Mouse (Mus musculus): Measurements from ENCODE around the gene Defb42.
A peak's percentile ranks its signal among the peaks of the same experiment; 100 is the strongest.

The Defb42 gene

DNA sequence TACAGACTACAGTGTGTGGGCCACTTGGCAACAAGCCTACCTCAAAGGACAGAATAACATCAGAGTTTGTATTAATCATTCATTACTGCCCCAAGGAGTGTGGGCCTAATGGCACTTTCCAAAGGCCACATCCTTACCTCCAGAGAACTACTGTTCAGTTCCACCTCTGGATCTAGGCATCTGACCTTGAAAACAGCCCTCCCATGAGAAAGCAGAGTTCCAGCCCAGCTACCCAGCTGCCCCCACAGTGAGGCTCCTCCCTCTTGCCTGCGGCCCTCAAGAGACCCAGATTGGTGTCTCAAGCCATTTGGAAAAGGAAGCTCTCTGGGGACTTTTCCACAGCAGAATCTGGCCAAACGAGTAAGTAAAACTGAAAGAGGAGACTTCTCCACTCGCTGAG, at the start of gene Defb42:
Gene Defb42 (plus strand): TSS at position 301 of the 400 bp plus-strand sequence.
- DNase-seq (ENCODE audit: low spot score), result no peak

- DNase-seq (ENCODE audit: low spot score), result no peak
Observed at GRCm38 (mm10) chr14:62997777-62998176, 49.0 kb upstream of the Defb42 start, which contains the start of gene Defb47. Defb47 (plus strand) TSS chr14:62998077.

GRCm38 (mm10) chr14:62998977-62999376, 47.8 kb upstream of the Defb42 start:
- no peak for DNase-seq (ENCODE audit: low spot score)

GRCm38 (mm10) chr14:63002588-63002987, 44.2 kb upstream of the Defb42 start:
- no peak for DNase-seq (ENCODE audit: low spot score)

DNA sequence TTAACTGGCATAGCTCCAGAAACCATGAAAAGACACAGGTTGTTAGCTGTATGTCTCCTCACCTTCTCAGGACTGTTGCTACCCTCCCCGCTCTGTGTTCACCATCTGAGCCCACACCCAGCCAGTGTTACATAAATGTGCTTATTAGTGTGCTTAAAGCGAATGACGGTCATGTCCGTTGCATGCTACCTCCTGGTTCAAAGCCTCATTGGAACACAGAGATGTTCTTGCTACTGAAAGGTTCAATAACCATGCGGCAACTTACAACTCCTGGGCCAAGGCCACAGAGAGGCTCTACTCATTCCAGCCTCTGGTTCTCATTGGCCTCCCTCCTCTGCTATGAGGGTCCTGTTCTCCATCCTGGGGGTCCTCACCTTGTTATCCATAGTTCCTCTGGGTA, 35.3 kb upstream of the Defb42 start, which contains the start of gene Defb43:
Gene Defb43 (plus strand): TSS at position 301 of the 400 bp plus-strand sequence.
- no peak for DNase-seq (ENCODE audit: low spot score)

- no peak for DNase-seq (ENCODE audit: low spot score)
Observed at GRCm38 (mm10) chr14:63013082-63013481, 33.7 kb upstream of the Defb42 start.

GRCm38 (mm10) chr14:63014667-63015066, 32.1 kb upstream of the Defb42 start:
- no peak for DNase-seq (ENCODE audit: low spot score)

DNA sequence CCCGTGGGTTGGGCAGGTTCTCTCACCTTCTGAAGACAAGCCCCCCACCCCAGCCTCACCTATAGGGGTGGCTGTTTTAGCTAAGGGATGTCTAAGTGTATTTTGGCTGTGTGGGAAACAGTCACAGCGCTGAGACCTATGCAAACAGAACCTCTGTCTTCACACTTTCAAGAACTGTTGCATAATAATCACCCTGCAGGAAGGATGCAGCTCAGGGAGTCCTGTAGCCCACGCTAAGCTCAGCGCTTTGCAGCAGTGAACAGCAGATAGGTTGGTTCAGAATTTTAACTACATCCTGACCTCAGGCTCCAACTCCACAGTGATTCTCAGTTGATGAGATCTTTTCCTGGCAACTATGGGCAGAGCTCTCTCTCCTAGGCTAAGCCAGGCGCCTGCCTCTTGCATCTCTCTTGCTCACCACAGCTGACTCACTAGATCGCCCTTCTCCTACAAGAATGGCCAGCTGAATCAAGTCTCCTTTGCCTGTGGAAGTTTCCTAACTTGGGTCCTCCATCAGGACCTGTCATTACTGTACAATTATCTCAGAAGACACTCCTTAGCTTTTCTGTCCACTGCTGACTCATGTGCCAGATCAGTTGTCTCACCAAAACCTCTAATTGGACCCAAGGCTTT, 26.2 kb upstream of the Defb42 start:
- no peak for DNase-seq (ENCODE audit: low spot score)

GRCm38 (mm10) chr14:63049910-63050370, 3.1 kb downstream of the Defb42 start, which contains the start of gene Defb30:
Defb30 (minus strand) TSS chr14:63049960.
- DNase-seq (ENCODE audit: low spot score), result no peak

DNA sequence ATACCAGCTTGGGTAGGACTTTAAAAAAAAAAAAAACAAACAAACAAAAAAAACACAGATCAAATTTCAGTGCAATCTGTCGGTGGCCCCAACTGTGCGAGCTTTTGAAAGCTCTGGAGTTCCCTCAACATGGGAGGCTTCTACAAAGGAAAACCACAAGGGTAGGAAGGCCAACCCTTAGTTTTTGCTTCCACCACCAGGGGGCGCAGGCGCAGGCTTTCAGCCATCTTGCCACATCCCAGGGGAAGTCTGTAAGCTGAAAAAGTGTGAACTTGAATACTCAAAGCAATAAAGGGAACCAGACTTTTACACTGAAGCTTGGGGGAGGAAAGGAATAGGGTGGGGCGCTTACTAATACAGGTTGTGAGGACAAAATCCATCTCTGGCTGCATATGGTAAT, 4.0 kb downstream of the Defb42 start:
- DNase-seq (ENCODE audit: low spot score), result peak; percentile 44

DNA sequence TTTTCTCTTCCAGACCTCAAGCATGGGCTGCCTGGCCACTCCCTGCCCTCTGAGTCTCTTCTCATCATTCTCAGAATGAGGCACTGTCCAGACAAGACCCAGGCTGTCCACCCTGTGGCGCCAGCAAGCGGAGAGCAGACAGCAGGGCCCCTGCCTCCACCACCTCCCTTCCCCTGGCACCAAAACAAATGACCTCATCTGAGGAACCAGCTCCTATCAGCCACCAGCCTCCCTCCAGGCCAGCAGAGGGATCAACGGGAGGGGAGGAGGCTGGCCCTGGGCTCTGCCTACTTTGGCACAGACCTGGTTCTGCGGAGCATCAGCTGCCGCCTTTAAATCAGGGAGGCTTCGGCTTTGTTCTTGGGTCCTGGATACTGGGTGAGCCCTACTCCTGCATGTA, 7.9 kb downstream of the Defb42 start:
- DNase-seq (ENCODE audit: low spot score), result no peak

DNA sequence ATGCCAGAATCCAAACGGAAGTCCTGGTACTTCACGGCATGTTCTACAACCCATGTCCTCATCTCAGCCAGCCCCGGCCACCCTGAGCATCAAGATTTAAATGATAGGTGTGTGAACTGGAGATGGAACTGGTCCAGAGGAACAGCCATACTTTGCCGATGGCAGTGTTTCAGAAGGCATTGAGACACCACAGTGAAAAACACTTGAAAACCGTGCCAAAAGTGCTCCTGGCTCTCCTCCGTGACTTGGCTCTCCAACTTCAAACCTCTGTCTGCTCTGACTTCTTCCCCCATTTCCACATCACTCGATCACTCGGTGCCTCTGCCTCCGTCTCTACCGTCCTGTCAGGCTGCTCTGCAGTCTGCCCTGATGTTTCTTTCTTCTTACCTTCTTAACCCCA, 13.6 kb downstream of the Defb42 start:
- no peak for DNase-seq (ENCODE audit: low spot score)

GRCm38 (mm10) chr14:63062184-63062583, 15.4 kb downstream of the Defb42 start:
- DNase-seq (ENCODE audit: low spot score), result no peak

DNA sequence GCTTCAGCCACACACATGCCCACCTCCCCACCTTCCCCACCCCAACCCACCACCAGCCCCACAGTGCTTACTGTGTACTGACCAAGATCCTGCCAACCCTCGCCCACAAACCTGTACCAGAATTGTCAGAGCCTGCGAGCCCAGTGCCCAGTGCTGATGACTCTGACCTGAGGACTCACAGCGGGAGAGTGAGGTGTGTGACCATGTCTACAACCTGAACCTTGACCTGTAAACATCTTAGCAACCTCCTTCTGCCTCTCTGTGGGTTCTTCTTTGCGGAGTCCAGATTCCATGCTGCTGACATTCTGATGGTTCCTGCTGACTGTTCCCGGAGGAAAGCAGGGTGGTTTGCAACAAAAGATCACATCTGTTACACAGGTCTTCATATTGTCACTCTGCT, 18.6 kb downstream of the Defb42 start:
- DNase-seq (ENCODE audit: low spot score), result no peak

- DNase-seq (ENCODE audit: low spot score), result peak; percentile 46
Observed at GRCm38 (mm10) chr14:63066630-63067310, 20.0 kb downstream of the Defb42 start.

DNA sequence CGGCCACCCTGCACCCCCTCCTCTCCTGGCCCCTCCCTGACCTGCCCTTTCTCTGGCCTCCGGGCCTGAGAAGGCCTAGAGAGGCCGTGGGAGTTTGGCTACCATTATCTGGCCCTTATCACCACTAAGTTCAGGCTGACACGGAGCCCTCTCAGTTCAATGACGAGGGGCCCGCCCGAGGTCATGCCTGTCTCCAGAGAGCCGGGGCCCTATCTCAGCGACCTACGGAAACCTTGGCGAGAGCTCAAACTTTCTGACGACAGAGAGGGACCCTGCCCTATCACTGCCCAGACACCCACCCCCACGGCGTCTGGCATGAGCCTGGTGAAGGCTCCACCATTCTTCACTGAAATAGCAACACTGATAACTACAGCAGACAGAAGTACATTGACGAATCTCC, 20.9 kb downstream of the Defb42 start:
- DNase-seq (ENCODE audit: low spot score), result no peak

Data from T-cell, adult 2 months (primary cell).